Mouse (Mus musculus): ENCODE measurements around the gene Lrmp.
A peak's percentile ranks its signal among the peaks of the same experiment; 100 is the strongest.
"Not testable (repeated sequence)": the region's sequence is repeated elsewhere in the genome, so short reads cannot be mapped to it uniquely, and the experiment has no call there.

The Lrmp gene

DNA sequence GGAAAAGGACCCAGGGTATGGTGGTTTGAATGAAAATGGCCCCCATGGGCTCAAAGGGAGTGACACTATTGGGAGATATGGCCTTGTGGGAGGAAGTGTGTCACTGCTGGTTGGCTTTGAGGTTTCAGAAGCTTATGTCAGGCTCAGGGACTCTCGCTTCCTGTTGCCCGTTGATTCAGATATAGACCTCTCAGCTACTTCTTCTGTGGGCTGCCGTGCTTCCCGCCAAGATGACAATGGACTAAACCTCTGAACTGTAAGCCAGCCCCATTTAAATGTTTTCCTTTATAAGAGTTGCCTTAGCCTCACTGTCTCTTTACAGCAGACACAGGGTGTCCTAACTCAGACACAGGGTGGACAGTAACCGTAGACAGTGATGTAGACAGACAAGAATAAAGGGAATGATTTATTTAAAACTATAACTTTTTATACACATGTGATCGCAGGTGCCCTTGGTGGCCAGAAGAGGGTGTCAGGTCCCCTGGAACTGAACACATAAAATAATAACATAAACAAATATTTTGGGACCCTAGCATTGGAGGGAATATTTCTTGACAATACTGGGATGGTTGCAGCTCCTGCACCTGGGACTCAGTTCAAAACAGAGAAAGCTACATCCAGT, at the start of gene Lrmp:
Gene Lrmp, plus strand, starts transcription at position 178 of the 622 bp plus-strand sequence.
- DNase-seq, result no peak

DNA sequence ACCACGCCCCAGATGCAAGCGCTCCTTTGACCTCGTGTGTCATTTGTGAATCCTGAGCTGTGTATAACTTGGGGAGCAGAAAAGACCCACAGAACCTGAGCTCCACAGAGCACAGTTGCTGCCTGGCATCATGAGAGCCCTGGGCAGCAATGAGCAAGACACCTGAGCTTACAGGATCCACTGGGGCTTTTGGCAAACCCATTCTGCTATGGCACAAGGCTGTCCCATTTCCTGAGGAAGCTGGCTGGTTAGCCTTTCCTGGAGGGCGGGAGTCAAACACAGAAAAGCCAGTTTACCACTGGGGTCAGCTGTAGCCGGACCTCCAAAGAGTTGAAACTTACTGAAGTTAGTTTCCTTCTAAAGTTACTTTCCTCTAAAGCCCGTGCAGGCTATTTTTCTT, 49.0 kb upstream of the Lrmp start:
- DNase-seq, result no peak

DNA sequence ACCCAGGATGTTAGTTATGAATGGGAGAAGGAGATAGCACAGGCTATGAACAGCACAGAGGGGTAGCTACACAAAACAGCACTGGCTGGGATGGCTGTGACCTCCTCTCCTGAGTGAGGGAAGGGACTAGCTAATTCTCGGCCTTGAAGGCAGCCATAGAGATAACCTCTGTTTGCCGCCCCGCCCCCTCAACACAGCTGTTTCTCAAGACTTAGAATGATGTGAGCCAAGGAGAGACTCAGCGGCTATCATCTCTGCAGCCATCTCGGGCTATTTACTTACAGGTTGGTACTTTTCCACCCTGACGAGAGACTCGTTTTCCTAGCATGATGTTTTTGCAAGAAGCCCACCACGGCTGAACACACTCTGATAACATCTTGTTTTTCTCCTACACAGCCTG, 47.8 kb upstream of the Lrmp start:
- DNase-seq, result no peak

DNA sequence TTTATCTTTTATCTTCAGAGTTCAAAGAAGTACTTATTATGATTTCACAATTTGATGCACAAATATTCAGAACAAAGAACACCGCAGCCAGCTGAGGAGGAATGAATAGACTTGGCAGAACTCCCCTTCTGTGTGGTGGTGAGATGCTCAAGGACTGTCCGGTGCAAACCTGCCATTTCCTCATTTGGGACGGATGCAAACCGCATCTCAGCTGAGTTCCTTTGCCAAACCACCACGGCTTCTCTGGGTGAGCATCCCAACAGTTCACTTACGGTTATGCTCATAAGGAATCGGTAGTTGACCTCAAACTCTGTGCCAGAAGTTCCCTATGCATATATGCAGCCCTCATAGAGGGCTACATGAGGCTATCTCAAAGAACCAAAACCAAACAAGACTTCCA, 46.1 kb upstream of the Lrmp start:
- no peak for DNase-seq

DNA sequence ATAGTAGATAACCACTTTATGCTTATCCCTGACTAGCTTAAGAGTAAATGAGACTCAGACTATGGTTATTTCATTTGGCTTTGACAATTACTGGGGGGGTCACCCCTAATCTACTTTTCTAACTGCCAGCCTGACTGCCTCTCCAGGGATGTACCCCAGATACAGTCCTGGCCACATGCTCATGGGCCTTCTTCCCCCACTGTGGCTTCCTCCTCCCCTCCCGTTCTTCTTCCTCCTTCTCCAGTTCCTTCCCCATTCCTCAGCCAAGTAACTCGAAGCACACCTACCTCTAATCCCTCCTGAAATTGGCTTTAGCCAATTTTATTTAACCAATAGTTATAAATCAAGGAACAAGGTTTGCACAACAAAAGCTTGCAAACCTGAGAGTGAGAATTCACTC, 45.5 kb upstream of the Lrmp start:
- DNase-seq, result no peak

DNA sequence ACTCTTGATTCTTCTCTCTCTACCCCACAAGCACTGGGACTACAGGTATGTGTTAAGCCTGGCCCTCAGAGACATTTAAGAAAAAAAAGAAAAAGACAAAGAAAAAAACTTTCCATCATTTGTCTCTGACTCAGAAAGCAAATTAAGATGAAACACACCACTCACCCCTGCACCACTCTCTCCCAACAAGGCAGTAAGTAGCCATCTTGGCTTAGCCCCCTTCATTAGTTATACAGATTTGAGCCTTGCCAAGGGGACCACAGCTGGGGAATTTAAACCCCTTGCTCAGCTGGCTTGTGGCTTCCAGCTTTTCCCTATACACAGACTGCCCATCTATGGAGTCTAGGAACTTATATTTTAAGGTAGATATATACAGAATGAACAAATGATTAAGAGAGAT, 41.0 kb upstream of the Lrmp start:
- DNase-seq, result peak; percentile 34

DNA sequence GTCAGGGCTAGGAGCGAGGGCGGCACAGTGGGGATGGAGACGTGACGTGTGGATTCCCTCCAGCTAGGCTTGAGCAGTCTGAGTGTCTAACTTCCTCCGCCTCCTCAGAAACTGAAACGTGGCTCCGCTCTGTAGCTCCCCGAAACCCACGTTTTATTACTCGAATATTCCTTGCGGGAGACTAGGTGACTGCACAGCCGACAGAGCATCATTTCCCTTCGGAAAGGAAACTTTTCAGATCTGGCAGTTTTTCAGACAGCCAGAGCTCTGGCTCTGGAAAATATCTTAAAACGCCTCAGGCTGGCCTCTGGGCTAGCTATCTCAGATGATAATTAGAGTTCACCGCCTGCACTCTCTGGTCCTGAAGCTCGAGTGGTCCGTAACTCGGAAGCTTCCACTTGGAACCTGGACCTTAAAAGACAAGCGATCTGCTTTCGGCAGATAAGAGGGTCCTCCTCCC, 40.3 kb upstream of the Lrmp start:
- DNase-seq, result peak; percentile 61

DNA sequence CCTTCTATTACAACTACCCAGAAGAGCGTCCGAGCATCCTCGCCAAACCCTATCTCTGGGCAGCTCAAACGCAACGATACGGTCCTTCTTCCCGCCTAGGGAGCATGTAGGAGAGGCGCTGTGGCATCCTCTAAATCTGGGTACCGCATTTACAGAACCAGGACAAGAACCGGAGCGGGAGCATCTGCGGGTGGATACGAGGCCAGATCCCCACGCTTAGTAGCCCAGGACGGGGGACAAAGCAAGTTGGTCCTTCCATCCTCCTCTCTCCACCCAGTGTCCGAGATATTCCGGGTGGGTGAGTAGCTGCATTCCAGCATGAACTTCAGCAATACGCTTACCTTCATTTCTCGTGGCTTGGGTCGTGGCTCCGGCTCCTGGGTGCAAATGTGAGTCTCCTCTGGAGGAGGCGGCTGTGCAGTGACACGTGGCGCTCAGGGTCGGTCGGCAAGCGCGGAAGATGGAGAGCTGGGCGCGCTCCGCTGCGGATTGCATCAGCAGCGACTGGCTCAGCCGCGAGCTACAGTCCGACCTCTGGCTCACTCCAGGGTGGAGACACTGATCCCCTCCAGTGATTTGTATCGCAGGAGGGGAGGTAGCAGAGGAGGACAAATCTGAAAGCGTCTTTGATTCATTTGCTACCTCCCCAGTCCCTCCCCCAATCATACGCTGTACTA, 39.8 kb upstream of the Lrmp start, which contains the start of gene Bcat1:
Gene Bcat1, minus strand, starts transcription at position 637 of the 677 bp plus-strand sequence.
- DNase-seq, result peak; percentile 85

DNA sequence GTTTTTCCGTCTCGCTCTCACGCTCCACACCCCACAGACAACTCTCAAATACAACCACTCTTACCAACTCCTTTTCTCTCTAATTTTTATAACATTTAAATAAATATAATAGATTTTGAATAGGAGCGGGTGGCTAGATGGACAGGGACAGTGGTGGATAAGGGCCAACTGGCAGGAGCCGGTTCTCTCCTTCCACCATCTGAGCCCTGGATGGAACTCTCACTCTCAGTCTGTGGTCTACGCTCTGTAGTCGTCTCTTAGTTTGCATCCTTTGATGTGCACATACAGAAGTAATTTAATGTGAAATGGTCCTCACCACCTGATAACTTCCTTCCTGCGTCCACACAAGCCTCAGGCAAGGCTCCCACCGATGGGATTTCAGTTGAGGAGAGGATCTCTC, 39.2 kb upstream of the Lrmp start:
- peak; percentile 37 for DNase-seq

DNA sequence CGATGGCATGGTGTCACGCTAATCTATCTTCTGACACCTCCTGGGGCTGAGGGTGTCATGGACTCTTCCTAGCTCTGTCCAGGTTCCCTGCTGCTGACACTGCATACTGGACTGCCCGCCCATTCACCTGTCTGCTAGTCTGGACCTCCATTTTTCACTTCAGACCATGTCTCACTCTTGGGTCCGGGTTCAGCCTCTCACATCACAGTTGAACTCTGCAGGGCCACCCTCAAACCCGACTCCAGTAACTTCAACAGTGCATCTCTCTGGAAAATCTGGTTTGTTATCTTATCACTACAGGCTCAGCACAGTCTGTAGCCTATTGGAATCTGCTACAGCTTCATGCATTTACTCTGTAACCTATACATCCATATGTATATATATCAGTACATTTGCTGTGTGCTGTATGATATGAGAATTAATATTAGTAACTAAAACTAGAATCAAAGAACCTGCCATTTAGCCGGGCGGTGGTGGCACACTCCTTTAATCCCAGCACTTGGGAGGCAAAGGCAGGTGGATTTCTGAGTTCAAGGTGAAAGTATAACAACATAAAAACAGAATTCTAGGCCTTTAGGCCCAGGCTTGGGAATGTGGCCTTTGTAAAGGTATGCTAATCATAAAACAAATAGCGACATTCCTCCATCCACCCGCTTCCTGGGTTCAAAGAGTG, 36.2 kb upstream of the Lrmp start:
- no peak for DNase-seq

DNA sequence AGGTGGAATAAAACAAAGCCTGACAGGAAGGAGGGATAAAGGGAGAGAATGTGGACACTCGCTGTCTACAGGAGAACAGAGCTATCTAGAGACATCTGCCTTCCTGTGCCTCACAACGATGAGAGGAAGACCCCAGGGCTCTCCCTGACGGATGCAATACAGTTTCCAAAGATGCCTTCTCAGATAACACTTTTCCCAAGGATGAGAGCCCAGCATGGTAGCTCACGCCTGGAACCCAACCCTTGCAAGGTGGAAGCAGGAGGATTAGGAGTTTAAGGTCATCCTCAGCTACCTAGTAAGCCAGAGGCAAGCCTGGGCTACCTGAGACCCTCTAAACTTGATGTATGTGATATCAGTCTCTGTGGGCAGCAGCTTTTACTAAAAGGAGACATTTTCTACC, 33.7 kb upstream of the Lrmp start:
- DNase-seq, result no peak

DNA sequence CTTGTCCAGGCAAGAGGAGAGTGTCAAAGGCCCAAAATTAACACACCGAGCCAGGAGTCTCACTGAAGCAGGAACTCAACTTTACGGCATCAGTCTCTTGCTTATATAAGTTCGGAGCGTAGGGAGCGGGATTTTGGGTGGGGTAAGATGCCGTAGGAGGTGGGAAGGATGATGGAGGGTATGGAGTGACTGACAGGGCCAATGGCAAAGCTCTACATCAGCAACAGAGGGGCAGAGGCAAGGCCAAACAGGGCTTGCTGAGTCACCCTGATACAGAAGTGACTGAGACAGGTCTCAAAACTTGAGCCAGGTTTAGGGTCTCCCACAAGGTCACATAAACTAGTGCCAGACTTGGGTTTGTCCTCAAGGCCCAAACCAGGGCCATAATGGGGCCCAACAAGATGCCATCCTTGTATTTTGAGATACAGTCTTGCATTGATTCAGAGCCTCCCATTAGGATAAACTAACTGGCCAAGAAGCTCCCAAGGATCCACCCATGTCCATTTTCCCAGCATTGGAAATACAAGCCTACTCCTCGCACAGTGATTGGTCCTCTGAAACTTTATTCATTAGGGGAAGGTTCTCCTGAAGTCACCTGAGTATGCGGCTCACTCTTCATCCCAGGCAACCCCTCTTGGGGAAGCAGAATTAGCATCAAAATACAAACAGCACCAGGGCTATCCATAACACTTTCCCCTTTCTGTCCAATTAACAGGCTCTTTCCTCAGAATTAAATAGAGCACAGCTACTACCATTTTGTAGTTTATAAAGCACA, 30.9 kb upstream of the Lrmp start:
- no peak for DNase-seq

DNA sequence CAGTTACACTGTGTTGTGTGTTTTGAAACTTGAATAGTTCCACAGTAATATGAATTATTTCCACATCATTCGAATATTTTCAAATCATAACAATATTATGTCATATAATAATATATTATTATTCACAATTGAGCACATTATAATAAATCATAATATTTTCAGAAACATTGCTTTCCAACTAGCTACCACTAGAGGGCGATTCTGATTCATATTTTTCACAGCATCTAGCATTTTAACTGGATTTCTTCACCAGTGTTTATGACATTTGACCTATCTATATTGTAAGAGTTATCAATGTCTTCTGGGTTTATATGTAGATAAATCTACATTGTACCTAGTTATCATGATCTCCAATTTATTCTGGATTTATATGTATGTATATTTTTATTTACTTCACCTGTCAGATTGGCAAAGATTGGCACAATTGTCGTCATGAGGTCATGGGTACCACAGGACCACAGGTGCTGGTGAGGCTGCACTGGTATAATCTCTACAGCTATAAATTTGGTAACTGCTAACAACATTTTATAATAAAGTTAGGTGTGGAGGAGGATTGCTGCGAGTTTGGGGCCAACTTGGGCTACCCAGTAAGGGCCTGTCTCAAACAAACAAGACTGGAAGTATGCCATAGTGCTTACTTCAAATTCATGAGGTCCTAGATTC, 26.9 kb upstream of the Lrmp start:
- peak; percentile 42 for DNase-seq

DNA sequence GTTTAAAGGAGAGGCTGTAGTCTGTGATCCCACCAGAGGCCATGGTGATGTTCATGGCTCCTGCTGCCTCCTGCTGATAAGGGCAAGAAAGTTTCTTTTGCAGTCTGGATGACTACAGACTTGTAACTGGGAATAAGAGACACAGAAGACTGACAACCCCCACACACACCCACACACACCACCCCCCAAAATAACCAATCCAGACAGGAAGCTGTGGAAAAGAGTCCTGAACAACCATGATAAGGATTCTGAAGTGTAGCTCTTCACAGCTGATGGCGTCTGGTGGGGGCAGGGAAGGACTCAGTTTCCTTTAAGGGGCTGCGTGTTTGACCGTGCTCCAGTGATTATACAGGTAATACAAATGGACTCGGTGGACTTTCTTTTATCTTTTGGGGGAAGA, 26.1 kb upstream of the Lrmp start:
- no peak for DNase-seq

DNA sequence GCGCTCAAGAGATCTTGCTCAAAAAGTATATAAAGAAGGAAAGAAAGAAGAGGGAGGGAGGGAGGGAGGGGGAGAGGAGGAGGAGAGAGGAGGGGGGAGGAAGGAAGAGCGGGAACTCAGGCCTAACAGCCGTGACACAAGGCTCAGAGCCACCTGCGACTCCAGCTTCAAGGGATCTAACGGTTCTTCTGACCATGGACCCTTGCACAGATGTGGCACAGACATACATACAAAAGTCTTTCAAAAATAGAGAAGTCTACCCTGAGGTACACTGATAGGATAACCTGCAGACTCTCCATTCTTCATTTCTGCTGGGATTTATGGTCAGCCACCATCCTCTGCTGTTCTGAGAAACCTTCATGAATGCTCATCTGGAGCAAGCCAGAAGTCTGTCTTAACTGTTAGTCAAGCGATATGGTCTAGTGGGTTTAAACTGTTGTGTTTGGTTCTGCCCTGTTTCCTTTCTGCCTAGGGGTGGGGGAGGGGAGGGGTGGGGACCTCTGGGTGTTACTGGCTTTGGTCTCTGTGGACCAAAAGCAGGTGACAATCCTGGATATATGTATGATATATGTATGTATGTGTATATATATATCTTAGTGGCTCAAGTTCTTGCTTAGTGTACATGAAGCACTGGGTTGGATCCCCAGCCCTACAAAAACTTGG, 25.1 kb upstream of the Lrmp start:
- DNase-seq, result no peak

DNA sequence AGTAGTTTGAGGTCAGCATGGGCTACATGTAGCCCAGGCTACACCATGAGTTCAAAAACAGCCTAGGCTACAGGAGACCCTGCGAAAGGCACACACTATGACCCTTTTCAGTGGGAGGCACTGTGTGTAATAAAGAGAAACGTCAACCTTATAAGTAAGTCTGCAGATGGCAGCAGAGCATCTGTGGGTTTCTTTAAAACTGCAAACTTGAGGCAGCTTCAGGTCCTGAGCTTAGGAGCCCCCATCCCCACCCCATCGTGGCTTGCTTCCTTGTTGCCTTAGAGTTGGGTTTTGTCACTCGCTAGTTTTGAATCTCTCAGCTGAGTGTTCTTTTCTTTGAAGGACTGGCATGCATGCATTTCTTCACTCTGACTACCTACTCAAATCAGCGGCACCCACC, 24.5 kb upstream of the Lrmp start:
- no peak for DNase-seq

DNA sequence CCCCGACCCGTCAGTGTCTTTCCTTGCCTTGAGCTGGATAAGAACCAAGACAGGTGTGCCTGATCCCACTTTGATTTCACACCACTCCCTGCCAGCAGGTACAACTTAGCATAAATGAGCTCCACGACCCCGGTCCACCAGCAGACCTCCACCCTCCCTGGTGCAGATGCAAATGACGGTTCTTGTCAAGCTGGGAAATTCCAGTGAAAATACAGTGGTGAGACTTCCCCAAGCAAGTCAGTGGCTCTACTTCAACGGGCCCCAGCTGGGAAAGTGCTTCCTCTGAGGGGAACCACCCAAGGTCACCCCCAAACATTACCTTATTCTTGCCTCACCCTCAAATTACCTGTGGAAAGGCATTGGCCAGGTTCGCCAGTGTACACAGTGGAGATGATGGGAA, 23.5 kb upstream of the Lrmp start:
- DNase-seq, result no peak

DNA sequence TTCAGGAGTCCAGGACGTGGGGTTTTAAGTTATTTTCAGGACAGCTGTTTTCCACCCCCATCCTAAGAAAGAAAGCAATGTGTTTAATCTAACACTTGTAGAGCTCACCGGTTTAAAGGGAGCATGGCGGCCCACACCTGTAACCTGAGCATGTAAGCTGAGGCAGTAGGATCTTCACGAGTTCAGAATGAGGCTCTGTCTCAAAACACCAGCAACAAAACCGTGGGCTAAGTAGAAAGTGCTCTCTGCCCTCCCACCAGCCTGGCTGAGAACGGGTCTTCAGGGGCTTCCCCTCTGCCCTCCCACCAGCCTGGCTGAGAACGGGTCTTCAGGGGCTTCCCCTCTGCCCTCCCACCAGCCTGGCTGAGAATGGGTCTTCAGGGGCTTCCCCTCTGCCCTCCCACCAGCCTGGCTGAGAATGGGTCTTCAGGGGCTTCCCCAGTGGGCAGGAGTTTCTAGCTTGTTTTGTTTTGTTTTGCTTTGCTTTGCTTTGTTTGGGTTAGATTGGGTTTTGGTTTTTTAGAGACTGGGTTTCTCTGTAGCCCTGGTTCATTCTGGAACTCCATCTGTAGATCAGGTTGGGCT, 22.3 kb upstream of the Lrmp start:
- DNase-seq, result not testable (repeated sequence)

DNA sequence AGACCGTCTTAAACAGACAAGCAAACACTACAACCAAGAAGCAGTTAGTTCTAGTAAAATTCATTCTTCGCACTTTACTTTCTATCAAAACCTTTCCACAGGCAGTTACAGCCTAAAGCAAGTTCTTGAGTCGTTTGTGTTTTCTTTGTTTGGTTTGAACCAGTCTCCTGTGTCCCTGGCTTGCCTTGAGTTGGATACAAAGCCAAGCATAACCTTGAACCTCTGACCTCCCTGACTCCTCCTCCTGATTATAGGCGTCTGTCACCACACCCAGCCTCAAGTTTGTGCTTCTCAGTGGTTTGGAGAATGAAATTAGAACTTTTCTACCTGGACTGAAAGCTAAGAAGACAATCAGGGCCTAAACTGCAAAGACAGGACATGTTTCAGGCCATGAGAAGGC, 21.0 kb upstream of the Lrmp start:
- DNase-seq, result no peak

DNA sequence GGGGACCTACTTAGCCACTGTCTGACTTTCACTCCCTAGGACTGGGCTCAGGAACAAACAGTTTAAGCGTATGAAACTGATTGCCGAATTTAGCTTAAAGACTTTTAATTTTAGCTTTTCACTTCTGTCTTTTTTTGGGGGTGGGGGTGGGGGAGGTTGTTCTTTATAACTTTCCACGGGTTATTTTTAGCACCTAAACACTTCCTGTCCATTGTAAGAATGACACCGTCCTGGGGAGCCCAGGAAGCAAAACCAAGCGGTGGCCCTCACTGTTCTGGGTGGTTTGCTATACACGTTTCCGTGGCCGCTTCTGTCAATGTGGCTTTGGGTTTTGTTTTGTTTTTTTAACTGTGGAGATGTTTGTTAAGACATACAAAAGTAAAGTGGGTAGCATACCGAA, 14.5 kb upstream of the Lrmp start:
- DNase-seq, result no peak

DNA sequence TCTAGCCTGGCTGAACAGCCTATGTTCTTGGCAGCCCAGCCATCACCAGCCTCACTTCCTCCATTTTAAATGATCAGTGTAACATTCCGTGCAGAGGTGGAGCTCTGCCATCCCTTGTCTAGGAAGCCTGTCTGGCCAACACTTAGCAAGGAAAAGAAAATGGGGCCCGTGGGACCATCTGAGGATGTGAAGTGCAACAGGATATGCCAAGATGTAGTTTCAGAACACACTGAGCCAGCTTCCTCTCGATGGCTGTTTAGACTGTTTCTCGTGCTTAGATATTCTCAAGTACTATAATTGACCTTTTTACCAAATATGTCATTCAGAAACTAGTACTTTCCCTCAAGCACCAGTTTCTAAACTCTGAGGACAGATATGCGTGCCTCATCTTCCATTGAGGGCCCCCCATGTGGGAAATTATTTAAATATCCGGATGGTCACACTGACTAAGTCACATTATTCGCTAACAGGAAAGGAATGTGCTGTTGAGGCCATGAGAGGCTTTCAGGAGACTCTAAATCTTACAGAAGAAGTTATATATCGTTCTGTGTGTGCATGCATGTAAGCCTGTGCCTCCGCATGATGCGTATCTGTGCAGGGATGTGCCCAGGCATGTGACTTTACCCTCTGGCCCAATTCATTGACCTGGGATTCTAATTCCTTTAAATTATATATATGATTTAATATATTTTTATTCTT, 11.1 kb upstream of the Lrmp start:
- DNase-seq, result peak; percentile 43
